Mouse (Mus musculus): ENCODE results near the gene Zkscan4.
"Not testable (repeated sequence)": the region's sequence is repeated elsewhere in the genome, so short reads cannot be mapped to it uniquely, and the experiment has no call there.

Zkscan4 gene

DNA sequence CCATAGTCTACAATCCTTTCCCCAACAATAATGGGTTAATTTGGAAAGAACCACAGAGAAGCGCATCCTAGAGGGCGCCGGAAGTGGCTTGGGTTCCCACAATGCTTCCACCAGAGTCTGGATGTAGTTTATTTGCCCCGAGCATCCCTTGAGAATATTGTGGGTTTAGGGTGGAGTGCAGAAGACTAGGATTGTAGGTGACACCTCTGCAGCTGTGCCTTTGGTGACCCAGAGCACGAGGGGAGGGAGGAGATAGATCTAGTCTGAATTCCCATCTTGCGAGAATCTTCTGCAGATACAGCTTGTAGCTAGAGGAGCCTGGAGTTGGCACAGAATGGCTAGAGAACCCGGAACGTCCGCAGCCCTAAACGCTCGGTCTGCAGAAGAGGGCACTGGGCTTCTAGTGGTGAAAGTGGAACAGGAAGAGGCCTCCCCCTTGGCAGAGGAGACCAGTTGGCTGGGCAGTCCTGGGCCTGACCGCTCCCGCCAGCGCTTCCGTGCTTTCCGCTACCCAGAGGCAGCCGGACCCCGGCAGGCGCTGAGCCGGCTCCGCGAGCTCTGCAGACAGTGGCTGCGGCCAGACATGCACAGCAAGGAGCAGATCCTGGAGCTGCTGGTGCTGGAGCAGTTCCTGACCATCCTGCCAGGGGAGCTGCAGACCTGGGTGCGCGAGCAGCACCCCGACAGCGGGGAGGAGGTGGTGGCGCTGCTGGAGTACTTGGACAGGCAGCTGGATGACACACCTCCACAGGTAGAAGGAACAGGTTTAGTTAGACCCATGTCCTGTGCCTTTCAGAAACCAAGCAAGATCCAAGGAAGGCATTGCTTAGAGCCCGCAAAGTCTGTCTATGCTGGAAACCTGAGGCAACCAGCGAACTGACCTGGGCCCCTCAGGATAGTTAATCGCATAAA, at the start of gene Zkscan4, which contains the start of gene Gm10065:
Gene Zkscan4, plus strand, starts transcription at position 149 of the 912 bp plus-strand sequence.
Gene Gm10065, minus strand, starts transcription at position 683 of the 912 bp plus-strand sequence.
- not testable (repeated sequence) for DNase-seq

DNA sequence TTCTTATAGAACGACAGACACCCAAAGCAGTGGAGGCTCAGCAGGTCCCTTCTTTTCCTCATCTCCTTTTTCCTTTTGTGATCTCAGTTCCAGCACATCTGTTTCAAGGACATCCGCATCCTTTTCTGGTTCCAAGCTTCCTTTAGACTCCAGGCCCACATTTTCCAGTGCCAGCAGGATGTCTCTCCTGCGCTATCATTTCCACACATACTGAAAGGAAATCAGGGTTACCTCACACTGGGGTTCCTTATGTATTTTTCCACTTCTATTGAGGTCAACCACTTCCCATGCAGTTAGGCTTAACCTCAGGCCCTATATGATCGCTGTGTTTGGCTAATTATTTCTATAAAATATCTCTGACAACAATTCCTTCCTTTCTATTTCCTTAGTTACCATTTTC, 43.2 kb upstream of the Zkscan4 start:
- DNase-seq = no peak

DNA sequence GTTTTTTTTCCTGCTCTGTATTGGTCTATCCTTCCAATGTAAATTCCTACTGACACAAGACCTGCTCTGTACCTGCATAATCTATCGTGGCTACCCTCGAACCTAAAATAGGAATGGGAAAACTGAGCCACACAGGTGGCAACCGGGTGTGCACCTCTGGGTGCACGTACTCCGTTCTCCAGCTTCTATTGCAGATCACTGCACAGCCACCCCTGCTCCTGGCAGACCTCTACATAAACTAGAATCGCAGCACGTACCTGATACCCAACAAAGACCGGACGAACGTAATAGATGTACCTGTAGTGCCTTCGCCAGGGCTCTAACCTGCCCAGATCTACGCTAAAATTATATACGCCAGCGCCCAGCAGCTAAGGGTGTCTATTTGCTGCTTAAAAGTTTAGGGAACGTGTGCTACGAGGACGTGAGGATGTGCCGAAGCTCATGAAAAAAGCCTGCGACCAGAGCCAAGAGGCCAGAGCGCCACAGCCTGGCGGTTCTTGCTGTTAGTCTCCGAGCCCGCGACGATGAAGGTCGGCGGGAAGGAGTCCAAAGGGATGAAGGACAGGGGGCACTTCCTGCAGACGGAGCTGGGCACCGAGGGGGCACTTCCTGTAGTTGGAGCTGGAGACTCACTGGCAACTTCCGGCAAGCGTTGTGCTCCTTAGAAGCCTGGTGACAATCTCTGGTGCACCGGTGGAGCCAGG, 38.1 kb upstream of the Zkscan4 start, which contains the start of gene Pgbd1:
Gene Pgbd1, minus strand, starts transcription at position 556 of the 704 bp plus-strand sequence.
- peak; percentile 28 to 55 for DNase-seq

DNA sequence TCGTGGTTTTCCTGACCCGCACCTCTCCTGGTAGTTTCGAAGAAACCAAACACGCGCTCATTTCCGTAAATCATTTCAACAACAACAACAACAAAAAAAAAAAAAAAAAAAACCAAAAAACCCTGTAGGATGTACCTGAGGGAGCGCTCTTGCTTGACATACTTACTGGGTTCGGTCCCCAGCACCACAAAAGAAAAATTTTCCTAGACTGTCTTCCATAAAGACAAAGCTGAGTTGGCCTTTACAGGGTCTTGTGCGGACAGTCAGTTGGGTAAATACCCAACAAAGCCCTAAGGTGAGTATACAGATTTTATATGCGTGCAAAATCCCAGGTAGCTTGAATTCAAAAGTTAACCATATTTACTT, 37.5 kb upstream of the Zkscan4 start:
- DNase-seq = no peak

DNA sequence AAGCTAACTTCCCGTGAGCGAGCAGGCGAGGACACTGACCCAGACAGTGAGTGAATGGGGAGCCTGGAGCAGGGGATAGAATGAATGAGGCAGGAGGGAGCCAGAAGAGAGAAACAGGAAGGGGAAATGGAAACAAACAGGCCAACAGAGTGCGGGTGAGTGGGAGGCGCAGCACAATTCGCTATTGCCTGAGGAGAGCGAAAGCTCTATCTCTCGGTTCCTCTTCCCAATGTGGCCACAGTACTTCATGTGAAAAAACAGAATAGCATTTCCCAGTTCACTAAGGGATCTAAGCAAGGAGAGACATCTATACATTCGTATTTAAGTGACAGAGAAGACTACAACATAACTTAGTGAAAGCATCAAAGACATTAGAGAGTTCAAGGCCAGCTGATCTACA, 31.9 kb upstream of the Zkscan4 start:
- DNase-seq = no peak

DNA sequence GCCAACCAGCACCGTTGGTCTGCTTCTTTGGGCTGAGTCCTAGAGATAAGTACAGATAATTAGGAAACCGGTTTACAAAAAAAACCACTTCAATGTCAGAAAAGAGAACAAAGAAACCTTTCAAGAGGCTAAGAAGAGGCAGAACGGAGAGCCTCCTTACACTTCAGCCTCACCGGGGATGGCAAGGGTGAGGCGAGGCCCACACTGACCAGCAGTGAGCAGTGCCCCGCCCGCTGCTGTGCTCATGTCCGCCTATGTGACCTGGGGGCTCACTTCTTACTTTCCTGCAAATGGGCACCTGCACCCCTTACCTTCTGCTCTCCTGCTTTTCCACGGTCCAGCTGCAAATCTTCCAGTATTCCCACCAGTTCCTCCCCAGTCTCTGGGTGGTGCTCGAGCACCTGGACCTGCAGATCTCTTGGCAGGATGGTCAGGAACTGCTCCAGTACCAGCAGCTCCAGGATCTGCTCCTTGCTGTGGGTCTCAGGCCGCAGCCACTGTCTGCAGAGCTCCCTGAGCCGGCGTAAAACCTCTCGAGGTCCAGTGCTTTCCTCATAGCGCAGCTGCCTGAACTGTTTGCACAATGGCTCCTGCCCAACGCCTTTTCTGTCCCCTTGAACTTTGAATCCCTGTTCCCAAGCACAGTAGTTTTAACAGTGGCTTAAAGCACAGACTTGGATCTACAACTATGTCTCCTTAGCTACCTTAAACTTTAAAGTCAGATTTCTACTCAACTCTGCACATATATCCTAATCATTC, 30.7 kb upstream of the Zkscan4 start:
- no peak for DNase-seq

DNA sequence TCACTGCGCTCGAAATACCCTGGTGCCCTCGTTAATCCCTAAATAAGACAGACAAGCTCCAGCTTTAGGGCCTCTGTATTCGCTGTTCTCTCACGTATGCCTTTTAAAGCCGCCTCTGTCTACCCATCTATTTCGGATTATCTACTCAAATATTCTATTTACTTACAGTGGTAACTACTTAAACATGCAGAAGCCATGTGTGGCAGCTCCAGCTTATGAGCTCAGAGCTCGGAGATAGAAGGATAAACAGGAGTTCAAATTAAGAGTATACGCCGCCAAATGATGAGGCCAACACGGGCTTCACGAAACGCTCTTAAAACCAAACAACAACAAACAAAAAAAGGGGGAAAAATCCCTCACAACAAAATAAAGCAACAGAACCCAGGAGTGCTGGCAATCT, 25.7 kb upstream of the Zkscan4 start:
- no peak for DNase-seq

DNA sequence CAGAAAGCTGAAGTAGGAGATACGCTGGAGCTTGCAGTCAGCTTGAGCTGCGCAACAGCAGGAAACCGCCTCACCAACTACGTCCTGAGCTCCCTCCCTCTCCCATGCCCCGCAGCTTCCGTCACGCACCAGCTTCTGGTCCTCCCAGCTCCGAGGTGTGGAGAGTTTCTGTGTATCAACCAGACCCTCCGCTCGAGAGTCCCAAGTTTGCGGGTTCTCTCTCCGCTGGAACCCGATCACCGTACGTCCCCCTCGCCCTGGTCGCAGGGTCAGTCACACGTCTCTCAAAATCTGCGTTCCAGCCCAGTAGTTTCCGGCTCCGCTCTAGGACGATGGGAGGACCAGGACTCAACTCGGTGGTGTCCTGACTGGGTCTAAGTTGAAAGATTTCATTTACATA, 25.3 kb upstream of the Zkscan4 start, which contains the start of gene Zscan26:
Gene Zscan26, minus strand, starts transcription at position 282 of the 400 bp plus-strand sequence.
- peak; percentile 42 to 52 for DNase-seq

DNA sequence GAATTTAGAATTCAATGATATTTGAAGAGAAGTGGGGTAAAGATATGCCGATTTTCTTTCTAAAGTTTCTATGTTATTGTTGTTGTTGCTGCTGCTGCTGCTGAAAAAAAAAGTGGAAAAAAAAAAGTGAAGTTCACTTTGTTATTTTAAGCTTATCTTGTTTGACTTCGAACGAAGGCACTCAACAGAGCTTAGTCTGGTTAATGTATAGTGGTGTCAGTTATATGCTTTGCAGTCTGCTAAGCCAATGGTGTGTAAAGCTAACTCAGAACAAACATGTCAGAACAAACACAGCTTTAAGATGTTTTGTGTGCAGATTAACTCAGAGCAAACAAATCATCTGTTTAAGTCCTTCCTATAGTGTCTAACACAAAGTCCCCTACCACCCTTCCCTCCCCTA, 24.6 kb upstream of the Zkscan4 start:
- DNase-seq = no peak

DNA sequence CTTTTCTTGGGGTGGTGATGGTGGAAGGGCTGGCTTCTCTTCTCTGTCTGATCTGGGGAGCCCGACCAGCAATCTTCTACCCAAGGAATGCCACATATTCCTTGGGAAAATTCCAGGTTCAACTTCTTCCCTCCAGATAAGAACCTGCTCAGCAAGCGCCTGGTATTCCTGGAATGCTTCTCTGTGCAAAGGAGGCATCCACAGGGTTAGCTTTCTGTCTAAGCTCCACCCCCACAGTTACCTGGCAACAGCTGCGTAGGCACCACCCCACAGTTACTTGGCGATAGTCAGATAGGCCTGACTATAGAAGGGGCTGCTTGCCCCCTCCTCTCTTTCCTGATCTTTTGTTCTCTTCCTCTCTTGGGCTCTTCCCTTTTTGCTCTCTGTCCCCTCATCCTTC, 22.4 kb upstream of the Zkscan4 start:
- DNase-seq = no peak

DNA sequence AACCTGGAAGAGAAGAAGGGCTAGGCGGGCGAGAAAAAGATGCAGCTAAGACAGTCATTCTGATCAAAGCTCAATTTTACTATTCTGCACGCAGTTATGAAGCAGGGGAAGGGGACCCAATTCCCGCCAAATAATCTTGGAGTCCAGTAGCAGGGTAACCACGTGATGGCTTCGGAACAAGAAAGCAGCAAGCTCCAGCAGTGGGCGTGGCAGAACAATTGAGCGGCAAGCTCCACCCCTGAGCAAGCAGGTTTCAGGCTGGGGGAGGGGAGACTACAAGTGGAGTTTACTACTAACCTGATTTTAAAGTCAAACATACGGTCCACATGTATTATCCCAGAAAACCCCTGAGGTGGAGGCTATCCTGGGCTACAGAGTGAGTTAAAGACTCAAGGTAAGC, 16.2 kb upstream of the Zkscan4 start:
- DNase-seq = not testable (repeated sequence)

DNA sequence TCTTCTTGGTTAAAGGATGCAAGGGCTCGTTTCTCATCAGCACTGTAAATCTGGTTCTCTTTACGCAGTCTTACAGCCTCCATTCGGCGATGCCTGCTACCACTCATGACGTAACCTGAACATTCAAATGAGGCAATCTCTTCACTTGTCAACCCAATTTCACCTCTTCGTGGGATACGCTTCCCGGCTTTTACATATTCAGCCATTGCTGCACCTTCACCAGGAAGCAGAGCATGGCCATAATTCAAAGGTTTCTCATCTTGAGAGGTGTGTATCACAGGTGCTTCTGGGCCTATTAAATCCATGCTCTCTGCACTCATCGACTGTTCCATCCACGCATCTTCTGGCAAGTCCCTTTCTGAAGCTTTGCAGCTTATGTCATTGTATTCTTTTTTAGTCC, 11.4 kb upstream of the Zkscan4 start:
- DNase-seq = no peak

DNA sequence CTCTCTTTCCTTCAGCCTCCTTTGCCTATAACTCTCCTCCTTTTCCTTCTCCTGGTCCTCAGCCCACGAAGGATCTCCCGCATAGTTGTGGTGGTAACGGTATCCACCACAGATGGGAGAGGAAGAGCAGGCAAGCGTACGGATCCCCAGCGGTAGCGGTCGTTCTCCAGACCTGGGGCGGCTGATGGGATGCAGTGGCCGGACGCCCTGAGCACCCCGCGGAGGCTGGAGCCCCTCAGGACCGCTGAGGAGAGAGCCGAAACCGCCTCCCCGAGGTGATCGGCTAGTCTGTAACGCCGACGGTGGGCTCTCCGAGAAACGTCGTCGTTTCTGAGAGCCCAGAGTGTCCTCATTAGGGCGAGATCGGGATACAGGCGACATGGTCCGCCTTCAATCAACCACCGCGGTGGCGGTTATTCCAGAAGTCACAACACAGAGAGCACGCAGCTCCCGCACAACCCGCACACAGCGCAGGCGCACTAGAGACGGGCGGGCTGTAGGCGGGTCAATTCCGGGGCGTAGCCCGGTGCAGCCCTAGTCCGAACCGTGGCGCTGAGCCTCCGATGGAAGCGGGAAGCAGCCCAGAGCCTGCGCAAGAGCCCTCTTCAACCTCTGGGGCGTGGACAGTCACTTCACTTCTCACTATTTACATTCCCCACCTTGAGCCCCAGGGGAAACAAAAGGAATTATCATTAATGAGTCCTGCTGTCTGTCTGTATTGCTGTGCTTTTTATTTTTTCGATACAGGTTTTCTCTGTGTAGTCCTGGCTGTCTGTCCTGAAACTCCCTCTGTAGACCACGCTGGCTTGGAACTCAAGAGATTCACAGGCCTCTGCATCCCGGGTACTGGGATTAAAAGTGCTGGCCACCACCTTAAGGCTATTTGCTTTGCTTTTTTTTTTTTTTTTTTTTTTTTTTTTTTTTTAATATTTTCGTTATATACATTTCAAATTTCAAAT, 10.4 kb upstream of the Zkscan4 start, which contains the start of gene Nkapl:
Gene Nkapl, minus strand, starts transcription at position 449 of the 959 bp plus-strand sequence.
- peak; percentile 24 to 29 for DNase-seq

DNA sequence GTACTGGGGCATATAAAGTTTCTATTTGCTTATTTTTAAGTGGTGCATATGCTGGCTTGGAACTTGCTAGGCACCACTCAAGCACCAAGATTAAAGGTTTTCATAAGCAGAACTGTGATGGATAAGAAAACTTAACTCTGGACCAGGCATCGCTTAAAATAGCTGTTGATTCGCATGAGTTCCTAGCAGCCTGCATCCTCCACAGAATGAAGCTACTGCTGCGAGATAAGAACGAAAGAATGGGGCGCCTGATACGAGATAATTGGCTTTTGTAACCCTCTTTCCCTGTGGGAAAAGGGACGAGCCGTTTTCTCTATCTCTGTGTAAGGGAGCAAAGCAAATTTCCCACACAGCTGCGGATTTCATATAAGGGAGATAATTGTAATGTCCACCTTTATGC, 9.6 kb upstream of the Zkscan4 start:
- no peak for DNase-seq

DNA sequence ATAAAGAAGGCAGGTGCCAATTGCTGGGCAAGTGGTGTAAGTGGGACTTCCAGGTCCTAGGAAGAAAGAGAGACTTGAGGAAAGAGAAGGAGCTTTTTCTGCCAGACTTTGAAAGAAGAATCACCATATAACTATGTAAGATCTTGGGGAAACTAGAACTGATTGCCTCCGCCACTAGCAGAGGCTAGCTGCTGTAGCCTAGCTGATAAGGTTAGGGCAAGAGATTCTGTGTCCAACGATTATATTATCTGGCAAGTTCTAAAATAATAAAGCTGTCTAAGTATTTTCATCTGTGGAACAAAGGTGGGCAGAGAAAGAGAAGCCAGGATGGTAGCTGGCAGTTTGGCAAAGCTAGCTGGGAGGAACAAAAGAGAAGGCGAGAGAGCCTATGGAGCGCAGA, 6.3 kb upstream of the Zkscan4 start:
- no peak for DNase-seq

DNA sequence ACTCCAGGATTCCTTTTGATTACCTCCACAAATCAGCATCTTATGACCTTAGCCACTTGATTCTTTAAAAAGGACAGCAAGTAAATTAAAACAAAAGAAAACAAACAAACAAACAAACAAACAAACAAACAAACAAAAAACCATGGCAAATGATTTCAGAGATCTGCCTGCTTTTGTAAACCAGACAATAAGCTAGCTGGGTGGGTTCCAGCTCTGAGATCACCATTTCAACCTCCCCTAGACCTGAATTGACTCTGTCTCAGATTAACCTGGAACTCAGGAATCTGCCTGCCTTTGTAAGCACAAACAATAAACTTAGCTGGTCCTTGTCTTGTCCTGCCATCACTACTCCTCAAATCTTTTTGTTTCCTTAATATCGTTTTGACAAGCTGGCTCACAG, 8.2 kb downstream of the Zkscan4 start:
- no peak for DNase-seq

DNA sequence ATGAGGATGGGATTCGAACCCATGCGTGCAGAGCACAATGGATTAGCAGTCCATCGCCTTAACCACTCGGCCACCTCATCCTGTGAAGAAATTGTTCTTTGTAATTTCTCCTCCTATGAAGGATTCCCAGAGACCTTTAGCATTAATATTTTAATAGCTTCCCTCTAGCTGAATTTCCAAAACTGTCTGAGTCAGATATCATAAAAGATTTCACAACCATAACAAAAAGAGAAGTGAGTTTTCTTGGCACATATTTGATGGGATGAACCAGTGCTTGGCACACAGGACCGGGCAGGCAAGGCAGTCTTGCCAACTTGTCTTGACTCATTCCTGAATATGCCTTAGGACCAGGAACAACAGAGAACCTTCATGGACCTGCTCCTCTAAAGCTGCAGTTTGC, 14.1 kb downstream of the Zkscan4 start:
- DNase-seq = no peak

DNA sequence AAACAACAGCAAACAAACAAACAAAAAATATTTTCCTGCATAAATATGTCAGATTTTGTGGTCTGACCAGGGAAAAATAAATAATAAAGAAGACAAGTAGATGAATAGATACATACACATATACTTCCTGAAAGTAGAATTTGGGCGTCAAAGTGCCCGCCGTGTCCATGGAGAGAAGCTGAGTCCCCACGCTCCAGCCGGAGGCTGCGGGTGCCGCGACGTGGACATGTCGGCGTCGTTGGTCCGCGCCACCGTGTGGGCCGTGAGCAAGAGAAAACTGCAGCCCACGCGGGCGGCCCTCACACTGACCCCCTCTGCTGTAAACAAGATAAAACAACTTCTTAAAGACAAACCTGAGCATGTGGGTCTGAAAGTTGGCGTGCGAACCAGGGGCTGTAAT, 16.4 kb downstream of the Zkscan4 start, which contains the start of gene AK157302:
Gene AK157302, plus strand, starts transcription at position 144 of the 400 bp plus-strand sequence.
- no peak for DNase-seq

DNA sequence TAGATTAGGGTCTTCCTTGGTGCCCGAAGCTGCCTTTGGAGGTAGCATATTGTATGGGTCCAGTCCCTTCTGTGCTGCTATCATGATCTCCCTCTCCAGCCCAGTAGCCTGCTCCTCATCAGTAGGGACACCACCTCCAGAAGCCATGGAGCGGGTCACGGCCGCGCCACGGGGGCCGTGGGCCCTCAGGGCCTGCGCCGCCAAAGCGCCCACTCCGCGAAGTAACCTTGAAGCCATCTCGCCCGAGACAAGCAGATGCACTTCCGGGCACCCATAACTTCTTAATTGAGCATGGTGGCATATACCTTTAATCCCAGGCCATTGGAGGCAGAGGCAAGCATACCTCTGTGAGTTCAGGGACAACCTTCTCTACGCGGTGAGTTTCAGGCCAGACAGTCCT, 22.5 kb downstream of the Zkscan4 start, which contains the start of gene Gm11273:
Gene Gm11273, minus strand, starts transcription at position 237 of the 400 bp plus-strand sequence.
- not testable (repeated sequence) for DNase-seq

DNA sequence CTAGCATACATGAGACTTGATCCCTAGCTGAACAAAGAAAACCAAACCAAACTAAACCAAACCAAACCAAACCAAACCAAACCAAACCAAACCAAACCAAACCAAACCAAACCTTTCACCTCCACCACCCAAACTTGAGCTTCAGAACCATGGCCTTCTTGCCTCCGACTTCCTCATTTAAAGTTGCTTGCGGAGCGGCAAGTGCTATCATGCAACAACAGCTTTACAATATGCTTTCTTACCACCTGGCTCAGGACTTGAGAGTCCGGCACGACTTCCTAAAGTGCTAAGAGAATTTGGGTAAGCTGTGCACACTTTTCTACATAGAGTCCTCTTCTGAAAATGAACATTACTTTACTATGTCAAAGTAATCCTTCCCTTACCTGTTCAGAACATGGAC, 23.6 kb downstream of the Zkscan4 start:
- DNase-seq = no peak

DNA sequence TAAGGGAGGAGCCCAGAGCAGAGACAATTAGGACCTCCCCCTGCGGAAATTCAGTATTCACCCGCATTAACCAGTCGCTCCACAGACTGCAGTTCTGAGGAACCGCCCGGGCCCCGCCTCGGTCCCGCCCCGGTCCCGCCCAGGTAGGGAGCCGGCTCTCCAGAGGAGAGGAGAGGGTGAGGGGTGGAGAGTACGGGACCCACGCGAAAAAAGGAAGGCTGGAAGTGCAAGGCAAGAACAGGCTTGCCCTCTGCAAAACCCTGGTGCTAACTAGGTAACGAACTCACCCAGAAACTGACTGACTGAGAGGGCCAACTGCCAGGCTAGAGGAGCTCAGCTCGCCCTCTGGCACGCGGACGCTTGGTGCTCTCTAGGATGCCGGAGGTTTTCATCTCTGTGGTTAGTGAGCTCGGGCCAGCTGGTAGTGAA, 27.5 kb downstream of the Zkscan4 start:
- DNase-seq = peak; percentile 58 to 66
